Comparison of ENCODE assay signal across 23 mouse cellular contexts in the genomic region with DNA sequence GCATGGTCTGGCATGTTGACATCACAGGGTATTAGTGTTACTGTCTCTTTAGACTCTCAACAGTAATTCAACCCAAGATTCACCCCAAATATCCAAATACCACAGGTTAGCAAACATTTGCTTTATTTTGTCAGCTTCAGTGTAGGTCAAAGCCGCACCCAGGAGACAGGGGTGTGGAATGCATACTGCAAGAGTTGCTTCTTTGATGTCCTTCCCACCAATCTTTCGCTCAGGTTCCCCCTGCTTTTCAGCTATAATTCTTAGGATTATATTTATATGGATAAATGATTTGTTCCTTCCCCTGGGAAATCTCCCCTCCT.
"Had no signal": no experiment of that assay in that cellular context is flagged by ENCODE, and none has a peak within 500 bp of the region (broad histone marks: within the 10 kb centered on the region; RNA-seq: fewer than 3 reads in every experiment).

No protein-coding gene starts in this region.

- H3K27ac ChIP-seq: heart, embryonic 13.5 days; heart, embryonic 15.5 days; hindbrain, embryonic 13.5 days; hindbrain, embryonic 15.5 days; hindbrain, postnatal 0 days; kidney, embryonic 15.5 days; kidney, postnatal 0 days; limb, embryonic 13.5 days; limb, embryonic 15.5 days had no signal

- H3K4me3 ChIP-seq: heart, embryonic 13.5 days; heart, embryonic 15.5 days; hindbrain, embryonic 13.5 days; hindbrain, embryonic 15.5 days; kidney, embryonic 15.5 days; limb, embryonic 13.5 days; limb, embryonic 15.5 days had no signal

- ATAC-seq: hindbrain, postnatal 0 days; intestine, embryonic 16.5 days had no signal

- H3K9me3 ChIP-seq: heart, embryonic 13.5 days; heart, embryonic 15.5 days; hindbrain, embryonic 13.5 days; hindbrain, embryonic 15.5 days; kidney, embryonic 15.5 days; limb, embryonic 13.5 days; limb, embryonic 15.5 days had no signal

- H3K4me1 ChIP-seq: heart, embryonic 13.5 days; heart, embryonic 15.5 days; hindbrain, embryonic 13.5 days; hindbrain, embryonic 15.5 days; kidney, embryonic 15.5 days; limb, embryonic 13.5 days; limb, embryonic 15.5 days had no signal

- H3K27me3 ChIP-seq: heart, embryonic 13.5 days; heart, embryonic 15.5 days; hindbrain, embryonic 13.5 days; hindbrain, embryonic 15.5 days; kidney, embryonic 15.5 days; limb, embryonic 13.5 days; limb, embryonic 15.5 days had no signal

- H3K4me2 ChIP-seq: heart, embryonic 11.5 days; heart, embryonic 13.5 days; heart, embryonic 15.5 days; hindbrain, embryonic 13.5 days; hindbrain, embryonic 15.5 days; kidney, embryonic 15.5 days; limb, embryonic 13.5 days; limb, embryonic 15.5 days had no signal

- DNase-seq: gastrocnemius, postnatal 14 days; heart, adult 18-20 months; heart, postnatal 14 days; heart, postnatal 36 days; kidney, adult 11 months; kidney, adult 2 months; kidney, adult 9 months; kidney, postnatal 14 days; kidney, postnatal 36 days; layer of hippocampus, adult 9-11 months; layer of hippocampus, postnatal 36 days; left cerebral cortex, postnatal 4 days had no signal

- H3K36me3 ChIP-seq: heart, embryonic 13.5 days; heart, embryonic 15.5 days; hindbrain, embryonic 13.5 days; hindbrain, embryonic 15.5 days; kidney, embryonic 15.5 days; limb, embryonic 13.5 days; limb, embryonic 15.5 days had no signal

- H3K9ac ChIP-seq: heart, embryonic 13.5 days; heart, embryonic 15.5 days; hindbrain, embryonic 13.5 days; hindbrain, embryonic 15.5 days; kidney, embryonic 15.5 days; limb, embryonic 13.5 days; limb, embryonic 15.5 days had no signal
